Mouse (Mus musculus) intestine, embryonic 14.5 days (tissue): ENCODE results near the gene Syt16. TPM values are rescaled to one million over a fixed set of nuclear protein-coding genes. Genes with fewer than 3 reads are reported as not detected.

ENCODE experiments used
- ATAC-seq: fragments of 200-750 bp; cut with Nextera tagmentation; replicated peaks from 2 replicates; pipeline ENCODE4 v1.8.0; 2017; ENCODE audit warnings: low read depth, moderate number of reproducible peaks, moderate TSS enrichment, moderate library complexity; ENCODE audit not compliant: low FRiP score, low TSS enrichment
- DNase-seq: peaks from one replicate; pipeline ENCODE4 v3.0.0-alpha.2; 2018; ENCODE audit warnings: low spot score
- H3K27ac ChIP-seq: fragments of 300-500 bp; sonication (generic); 2 replicates; pipeline ENCODE4 v1.5.1; 2014; ENCODE audit warnings: low read depth, mild to moderate bottlenecking, control low read depth
- H3K27me3 ChIP-seq: fragments of 300-500 bp; sonication (generic); replicated peaks from 2 replicates; pipeline ENCODE4 v1.6.1; 2014; ENCODE audit warnings: low read length, control low read depth; ENCODE audit not compliant: control insufficient read depth, insufficient read depth
- H3K36me3 ChIP-seq: fragments of 300-500 bp; sonication (generic); 2 replicates; pipeline ENCODE4 v1.6.1; 2014; ENCODE audit warnings: low read length, control low read depth; ENCODE audit not compliant: control insufficient read depth, insufficient read depth
- H3K4me1 ChIP-seq: fragments of 300-500 bp; sonication (generic); replicated peaks from 2 replicates; pipeline ENCODE4 v1.6.1; 2014; ENCODE audit warnings: low read length, control low read depth, mixed read lengths; ENCODE audit not compliant: control insufficient read depth, insufficient read depth
- H3K4me2 ChIP-seq: fragments of 300-500 bp; sonication (generic); 2 replicates; pipeline ENCODE4 v1.6.1; 2014; ENCODE audit warnings: low read length
- H3K4me3 ChIP-seq: fragments of 300-500 bp; sonication (generic); 2 replicates; pipeline ENCODE4 v1.5.1; 2014; ENCODE audit warnings: low read depth, low read length, control low read depth, mixed read lengths
- H3K9ac ChIP-seq: fragments of 300-500 bp; sonication (generic); 2 replicates; pipeline ENCODE4 v1.6.1; 2014; ENCODE audit warnings: mild to moderate bottlenecking, low read length
- H3K9me3 ChIP-seq: fragments of 300-500 bp; sonication (generic); 2 replicates; pipeline ENCODE4 v1.6.1; 2016; ENCODE audit warnings: low read length, control low read depth; ENCODE audit not compliant: control insufficient read depth
- WGBS: fragments of 180-500 bp; shearing (Covaris S2); extraction: QIAGEN DNeasy Blood & Tissue Kit; methylation state at CpG from one replicate; pipeline ENCODE4 v1.1.7; 2014; 5-methylcytosine and 5-hydroxymethylcytosine counted together
- polyA plus RNA-seq: library from polyadenylated mRNA; unstranded; fragments of >200 nt; fragmentation: Nextera tagmentation; extraction: Ambion mirVana; gene quantifications from 2 replicates; pipeline ENCODE4 v1.2.1, GENCODE M21; 2014

Syt16 gene
- polyA plus RNA-seq, 1 experiment from 2014 or later, result 1.8 TPM

DNA sequence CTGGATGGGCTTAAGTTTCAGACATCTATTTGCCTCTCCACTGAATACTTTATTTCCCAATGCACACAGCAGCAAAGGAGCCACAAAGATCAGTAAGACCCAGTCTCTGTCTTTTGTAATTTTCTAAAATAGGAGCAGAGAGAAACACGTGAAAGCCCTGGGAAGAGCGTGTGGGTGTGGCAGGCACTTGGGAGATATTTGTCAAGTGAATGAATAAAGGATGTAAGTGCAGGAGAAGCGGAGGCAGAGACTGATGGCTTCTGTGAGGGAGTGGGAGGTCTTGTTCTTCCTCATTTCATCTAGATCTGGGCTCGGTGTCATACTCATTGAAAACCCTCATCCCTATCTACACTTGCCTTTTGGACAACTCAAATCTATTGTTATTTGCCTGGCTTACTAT lies 78.6 kb downstream of the Syt16 start:
- Histone ChIP-seq H3K36me3 (no peaks in the 10 kb centered on the region), H3K27ac (no peak overlapping the region), H3K9ac (no peak overlapping the region), H3K4me1 (no peaks in the 10 kb centered on the region), H3K9me3 (no peaks in the 10 kb centered on the region), H3K4me3 (no peak overlapping the region), H3K27me3 (no peaks in the 10 kb centered on the region), H3K4me2 (no peak overlapping the region)
- DNase-seq (no peak), ATAC-seq (no peak)
- 63% methylated on average over 4 of the region's 4 CpGs for WGBS

DNA sequence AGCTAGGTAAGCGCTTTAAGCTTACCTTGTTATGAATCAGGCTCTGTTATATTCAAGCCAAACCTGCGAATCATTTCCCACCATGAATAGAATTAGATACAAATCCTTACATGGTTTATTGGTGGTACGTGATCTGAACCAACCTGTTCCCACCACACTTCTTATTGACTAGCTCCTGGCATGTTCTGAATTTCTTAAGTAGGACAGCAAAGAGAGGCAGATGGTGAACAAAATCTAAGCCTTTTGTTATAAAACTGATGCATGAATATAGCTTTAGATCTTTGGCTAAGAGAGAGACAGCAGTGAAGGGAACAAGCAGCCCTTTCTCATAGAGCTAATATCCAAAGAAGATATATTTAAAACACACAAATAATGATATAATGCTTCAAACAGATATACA lies 83.7 kb downstream of the Syt16 start:
- Histone ChIP-seq H3K4me1 (no peaks in the 10 kb centered on the region), H3K4me2 (no peak overlapping the region), H3K27me3 (no peaks in the 10 kb centered on the region), H3K9me3 (no peaks in the 10 kb centered on the region), H3K27ac (no peak overlapping the region), H3K36me3 (no peaks in the 10 kb centered on the region), H3K9ac (no peak overlapping the region), H3K4me3 (no peak overlapping the region)
- ATAC-seq (no peak), DNase-seq (no peak)
- 92% methylated on average over 3 of the region's 3 CpGs for WGBS

DNA sequence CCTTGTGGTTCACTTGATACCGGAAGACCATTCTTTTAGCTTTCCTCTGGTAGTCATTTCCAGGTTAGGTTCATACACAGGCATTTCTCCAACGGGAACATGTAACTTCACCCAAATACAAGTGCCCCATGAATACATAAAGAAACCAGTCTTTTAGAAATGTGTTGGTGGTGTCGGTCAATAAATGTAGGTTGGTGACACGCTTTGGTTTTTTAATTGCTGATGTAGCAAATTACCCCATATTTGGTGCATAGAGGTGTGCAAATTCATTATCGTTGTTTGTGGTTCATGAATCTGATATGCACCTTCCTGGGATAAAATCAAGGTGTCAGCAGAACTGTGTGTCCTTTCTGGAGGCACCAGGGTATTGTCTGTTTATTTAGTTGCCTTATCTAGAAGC lies 86.9 kb downstream of the Syt16 start:
- Histone ChIP-seq H3K36me3 (no peaks in the 10 kb centered on the region), H3K9ac (no peak overlapping the region), H3K27me3 (no peaks in the 10 kb centered on the region), H3K4me2 (no peak overlapping the region), H3K4me3 (no peak overlapping the region), H3K4me1 (no peaks in the 10 kb centered on the region), H3K9me3 (no peaks in the 10 kb centered on the region), H3K27ac (no peak overlapping the region)
- ATAC-seq (no peak), DNase-seq (no peak)
- 93% methylated on average over 5 of the region's 5 CpGs for WGBS

DNA sequence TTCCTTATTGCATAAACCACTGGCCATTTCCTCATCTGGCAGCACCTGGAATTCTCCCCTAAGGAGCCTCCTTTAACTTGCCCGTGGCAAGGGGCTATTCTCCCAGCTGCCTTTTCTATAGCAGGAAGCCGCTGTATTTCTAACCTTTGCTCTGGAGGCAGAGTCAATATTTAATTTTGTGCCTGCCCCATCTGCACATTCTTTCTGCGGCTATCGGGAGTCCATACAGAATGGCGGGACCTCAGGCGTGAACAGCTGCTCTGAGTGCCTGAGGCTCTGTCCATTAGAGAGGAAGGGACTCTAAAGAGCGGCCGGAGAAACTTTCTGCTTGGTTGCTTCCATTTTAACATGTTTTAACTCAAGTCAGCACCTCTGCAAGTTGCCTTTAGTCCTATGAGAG lies 89.6 kb downstream of the Syt16 start:
- H3K36me3 ChIP-seq, result no peaks in the 10 kb centered on the region
- H3K4me2 ChIP-seq, result no peak overlapping the region
- H3K4me3 ChIP-seq, result no peak overlapping the region
- 61% methylated on average over 8 of the region's 8 CpGs for WGBS
- ATAC-seq (no peak), DNase-seq (no peak)
- no peaks in the 10 kb centered on the region for H3K9me3 ChIP-seq
- H3K27ac ChIP-seq, result no peak overlapping the region
- no peaks in the 10 kb centered on the region for H3K4me1 ChIP-seq
- H3K9ac ChIP-seq, result no peak overlapping the region
- H3K27me3 ChIP-seq, result no peaks in the 10 kb centered on the region

DNA sequence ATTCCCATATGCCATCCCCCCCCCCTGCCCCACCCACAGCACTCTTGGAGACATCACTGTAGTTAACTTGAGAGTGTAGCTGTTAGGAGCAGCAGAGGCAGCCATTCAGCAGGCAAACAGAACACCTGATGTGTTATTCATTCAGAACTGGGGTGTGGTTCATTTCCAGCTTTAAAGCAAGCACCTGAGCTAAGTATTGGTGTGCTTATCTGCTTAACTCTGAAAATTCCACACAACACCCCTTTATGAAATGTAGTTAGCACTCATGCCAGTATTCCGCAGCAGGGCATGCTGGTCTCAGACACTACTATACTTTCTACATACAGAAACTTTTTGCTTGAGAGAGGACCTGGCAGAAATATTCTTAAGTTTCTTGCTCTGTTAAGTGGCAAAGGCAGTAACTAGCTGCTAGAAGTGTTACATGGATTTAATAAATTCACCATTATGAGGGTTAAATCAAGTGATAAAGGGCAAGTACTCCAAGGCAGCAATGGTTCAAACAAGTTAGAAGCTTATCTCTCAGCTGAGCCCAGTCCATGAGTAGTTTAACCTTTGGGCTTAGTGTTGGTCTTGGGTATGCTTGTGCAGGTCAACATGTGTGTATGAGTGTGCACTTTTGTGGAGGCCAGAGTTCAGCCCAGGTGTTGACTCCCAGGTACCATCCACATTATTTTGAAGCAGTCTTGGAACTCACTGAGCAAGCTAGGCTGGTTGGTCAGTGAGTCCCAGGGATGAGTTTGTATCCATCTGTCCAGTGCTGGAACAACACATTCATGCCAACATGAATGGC lies 92.1 kb downstream of the Syt16 start:
- H3K27ac ChIP-seq, result no peak overlapping the region
- WGBS, result 83% methylated on average over 1 of the region's 1 CpGs

DNA sequence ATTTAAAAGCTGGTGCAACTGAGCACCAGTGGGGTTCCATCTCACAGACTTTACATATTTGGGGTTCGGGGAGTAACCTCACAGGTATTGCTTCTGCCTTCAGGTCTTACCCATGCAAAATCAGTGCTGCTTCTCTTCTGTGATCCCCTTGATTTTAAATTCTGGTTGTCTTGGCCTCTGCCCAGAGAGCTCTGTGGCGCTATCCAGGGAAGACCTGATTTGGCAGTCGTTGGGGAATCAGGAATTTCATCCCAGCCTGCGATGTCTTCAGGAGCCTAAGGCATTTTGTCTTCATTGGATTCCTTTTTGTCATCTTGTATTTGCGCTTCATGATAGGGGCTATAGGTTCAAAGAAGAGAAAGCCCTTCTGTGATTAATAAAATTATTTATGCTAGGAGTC lies 95.1 kb downstream of the Syt16 start:
- Histone ChIP-seq H3K4me3 (no peak overlapping the region), H3K9ac (no peak overlapping the region), H3K4me1 (no peaks in the 10 kb centered on the region), H3K4me2 (no peak overlapping the region), H3K27ac (no peak overlapping the region), H3K36me3 (no peaks in the 10 kb centered on the region), H3K9me3 (no peaks in the 10 kb centered on the region), H3K27me3 (no peaks in the 10 kb centered on the region)
- DNase-seq (no peak), ATAC-seq (no peak)
- WGBS, result 66% methylated on average over 5 of the region's 5 CpGs

More for the DNA sequence above, 92.1 kb downstream of the Syt16 start:
- Histone ChIP-seq H3K4me1 (no peaks in the 10 kb centered on the region), H3K9ac (no peak overlapping the region), H3K27me3 (no peaks in the 10 kb centered on the region), H3K4me3 (no peak overlapping the region), H3K9me3 (no peaks in the 10 kb centered on the region), H3K4me2 (no peak overlapping the region), H3K36me3 (no peaks in the 10 kb centered on the region)
- ATAC-seq (peak; percentile 58; the same call in 1 of the 2 replicates), DNase-seq (no peak)

DNA sequence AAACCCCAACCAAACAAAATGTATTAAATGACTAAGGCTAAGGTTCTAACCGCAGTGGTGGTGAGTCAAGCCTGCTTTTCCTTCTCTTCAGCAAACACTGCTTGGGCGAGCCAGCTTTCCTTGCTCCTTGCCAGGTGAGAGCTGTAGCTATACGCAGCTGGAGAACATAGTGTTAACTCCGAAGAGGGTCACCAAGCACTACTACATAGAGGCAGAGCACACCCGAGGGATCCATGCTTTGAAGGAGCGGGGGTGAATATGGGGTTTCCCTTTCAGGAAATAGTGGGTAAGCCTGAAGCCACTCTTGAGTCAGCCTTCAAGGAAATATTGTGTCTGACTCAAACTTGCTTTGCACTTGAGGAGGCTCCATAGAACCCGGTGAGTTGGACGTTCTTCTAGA lies 95.6 kb downstream of the Syt16 start:
- no peak for ATAC-seq
- H3K27ac ChIP-seq, result no peak overlapping the region
- DNase-seq, result no peak

DNA sequence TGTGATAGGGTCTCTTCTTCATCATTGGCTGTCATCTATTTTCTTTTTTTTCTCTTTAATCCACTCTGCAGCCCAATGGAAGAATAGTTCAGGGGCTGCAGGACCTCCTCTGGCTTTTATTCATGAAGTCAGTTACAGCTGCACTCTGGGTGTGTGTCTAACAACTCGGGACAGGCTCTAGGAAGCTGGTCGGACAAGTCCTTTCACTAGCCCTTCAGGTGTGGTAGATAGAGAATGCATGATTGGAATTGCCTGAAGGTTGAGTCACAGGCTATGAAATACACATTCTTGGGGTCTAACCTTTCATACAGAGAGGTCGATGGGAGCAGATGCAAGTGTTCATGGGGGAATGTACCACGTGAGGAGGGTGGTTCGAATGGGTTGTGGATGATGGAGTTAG lies 97.2 kb downstream of the Syt16 start:
- Histone ChIP-seq H3K9me3 (no peaks in the 10 kb centered on the region), H3K36me3 (no peaks in the 10 kb centered on the region), H3K9ac (no peak overlapping the region), H3K4me1 (no peaks in the 10 kb centered on the region), H3K27me3 (no peaks in the 10 kb centered on the region), H3K4me3 (no peak overlapping the region), H3K27ac (no peak overlapping the region), H3K4me2 (no peak overlapping the region)
- DNase-seq, result no peak
- 77% methylated on average over 5 of the region's 5 CpGs for WGBS
- ATAC-seq, result no peak

More for the DNA sequence above, 95.6 kb downstream of the Syt16 start:
- no peak overlapping the region for H3K4me2 ChIP-seq
- H3K4me3 ChIP-seq, result no peak overlapping the region
- no peaks in the 10 kb centered on the region for H3K4me1 ChIP-seq
- no peak overlapping the region for H3K9ac ChIP-seq
- no peaks in the 10 kb centered on the region for H3K27me3 ChIP-seq
- WGBS, result 85% methylated on average over 8 of the region's 8 CpGs
- no peaks in the 10 kb centered on the region for H3K36me3 ChIP-seq
- H3K9me3 ChIP-seq, result no peaks in the 10 kb centered on the region
